Mouse (Mus musculus): ENCODE measurements around the gene Anxa10. TPM values are rescaled to one million over a fixed set of nuclear protein-coding genes. Genes with fewer than 3 reads are reported as not detected.

Gene Anxa10
- polyA plus RNA-seq, 1 experiment from 2014 or later = not detected

Other genes starting within 250 kb of the Anxa10 start
- gene Palld, start 220.5 kb downstream of the Anxa10 start, polyA plus RNA-seq (2016; fragmentation: Nextera tagmentation; extraction: Ambion mirVana) = 64.6 and 72.5 TPM in 2 replicates
- 0.61 and 0.65 TPM in 2 replicates for gene Ddx60, start 195.1 kb downstream of the Anxa10 start, polyA plus RNA-seq (2016; fragmentation: Nextera tagmentation; extraction: Ambion mirVana)

All from hindbrain, embryonic 12.5 days (tissue).